Mouse (Mus musculus) lung, postnatal 14 days (tissue): Measurements from ENCODE around the gene Ufc1.
"Not testable (repeated sequence)": the region's sequence is repeated elsewhere in the genome, so short reads cannot be mapped to it uniquely, and the experiment has no call there.

Experiments used
- DNase-seq: peaks from one replicate; pipeline ENCODE4 v3.0.0; 2021

The Ufc1 gene

GRCm38 (mm10) chr1:171245353-171245752 lies 49.5 kb downstream of the Ufc1 start:
- DNase-seq = no peak

GRCm38 (mm10) chr1:171241952-171242351 lies 52.9 kb downstream of the Ufc1 start:
- DNase-seq = not testable (repeated sequence)

- no peak for DNase-seq
These were observed 53.9 kb downstream of the Ufc1 start for GRCm38 (mm10) chr1:171240911-171241310.

GRCm38 (mm10) chr1:171239992-171240744 lies 54.7 kb downstream of the Ufc1 start:
- no peak for DNase-seq
